Mouse (Mus musculus) myocyte (in vitro differentiated cells): ENCODE data around the gene 6030452D12Rik.

Experiments
- CEBPB ChIP-seq: IDR thresholded peaks from 2 replicates; pipeline ENCODE4 v1.6.1; 2011; ENCODE audit warnings: mild to moderate bottlenecking, moderate library complexity; ENCODE audit not compliant: poor library complexity, insufficient read depth, severe bottlenecking
- E2F4 ChIP-seq: IDR thresholded peaks from one replicate; pipeline ENCODE4 v1.6.1; 2011; ENCODE audit warnings: mild to moderate bottlenecking, control low read depth, moderate library complexity; ENCODE audit not compliant: insufficient read depth
- MAX ChIP-seq: IDR thresholded peaks from one replicate; pipeline ENCODE4 v1.6.1; 2011; ENCODE audit warnings: low read depth, mild to moderate bottlenecking, control low read depth
- MYOD1 ChIP-seq, 3 experiments: IDR thresholded peaks; one replicate each; pipeline ENCODE4 v1.6.1; 2011; ENCODE audit warnings: control low read depth in 2 of 3, low read depth in 2 of 3, mild to moderate bottlenecking in 2 of 3, moderate library complexity in 1 of 3; ENCODE audit not compliant: insufficient read length in 2 of 3, control insufficient read depth in 1 of 3
- MYOG ChIP-seq, 3 experiments: IDR thresholded peaks; one replicate each; pipeline ENCODE4 v1.6.1; 2011; ENCODE audit warnings: control low read depth in 2 of 3, low read depth in 2 of 3, mild to moderate bottlenecking in 2 of 3; ENCODE audit not compliant: insufficient read length in 2 of 3, control insufficient read depth in 1 of 3, insufficient read depth in 1 of 3
- POLR2A ChIP-seq: IDR thresholded peaks from one replicate; pipeline ENCODE4 v1.6.1; 2011; ENCODE audit warnings: low read depth, mild to moderate bottlenecking, control low read depth, moderate library complexity; ENCODE audit not compliant: insufficient read length
- POLR2AphosphoS2 ChIP-seq: IDR thresholded peaks from one replicate; pipeline ENCODE4 v1.6.1; 2011; ENCODE audit warnings: low read depth, control low read depth; ENCODE audit not compliant: insufficient read length
- TCF3 ChIP-seq: IDR thresholded peaks from one replicate; pipeline ENCODE4 v1.6.1; 2011; ENCODE audit warnings: low read depth, control low read depth; ENCODE audit not compliant: insufficient read length
- USF1 ChIP-seq: IDR thresholded peaks from one replicate; pipeline ENCODE4 v1.6.1; 2011; ENCODE audit warnings: low read depth, mild to moderate bottlenecking, control low read depth, moderate library complexity

DNA sequence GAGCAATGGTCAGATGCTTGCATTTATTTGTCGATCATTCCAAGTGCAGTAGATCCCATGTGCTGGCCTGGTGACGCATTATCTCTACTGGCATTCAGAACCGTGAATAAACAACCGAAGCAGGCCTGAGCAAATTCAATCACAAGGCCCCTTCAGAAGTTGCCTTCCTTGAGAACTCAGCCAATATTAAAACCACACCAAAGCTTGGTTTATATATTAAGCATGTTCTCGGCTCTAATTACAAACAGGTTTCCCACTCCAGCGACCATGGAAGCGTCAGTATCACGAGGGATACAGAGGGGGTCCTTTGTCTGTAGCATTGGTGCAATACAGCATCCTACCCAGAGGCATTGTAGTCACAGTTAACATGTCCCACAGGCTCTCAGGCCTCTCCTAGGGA is 42.7 kb downstream of the 6030452D12Rik start:
- TF ChIP-seq E2F4 (no peak), TCF3 (no peak), MYOD1 (IDR thresholded peaks at IDR 0.05; ENCODE audit: control insufficient read depth in 1 of 3, insufficient read length in 2 of 3, low read depth in 2 of 3) (no peak), POLR2AphosphoS2 (no peak), CEBPB (no peak), POLR2A (no peak), MAX (no peak), MYOG (IDR thresholded peaks at IDR 0.05; ENCODE audit: control insufficient read depth in 1 of 3, insufficient read depth in 1 of 3, insufficient read length in 2 of 3, low read depth in 2 of 3) (no peak), USF1 (no peak)
